Mouse (Mus musculus) embryonic fibroblast, embryonic 13.5 days (primary cell): ENCODE data around the gene Prr23a1.

ENCODE experiments used
- CTCF ChIP-seq: IDR thresholded peaks from 2 replicates; pipeline ENCODE4 v1.5.1; 2011; ENCODE audit warnings: mild to moderate bottlenecking, control low read depth, low read length, moderate library complexity, borderline replicate concordance; ENCODE audit not compliant: insufficient read depth
- POLR2A ChIP-seq: IDR thresholded peaks from 2 replicates; pipeline ENCODE4 v1.6.1; 2011; ENCODE audit warnings: low read depth, mild to moderate bottlenecking, control low read depth, low read length, moderate library complexity

DNA sequence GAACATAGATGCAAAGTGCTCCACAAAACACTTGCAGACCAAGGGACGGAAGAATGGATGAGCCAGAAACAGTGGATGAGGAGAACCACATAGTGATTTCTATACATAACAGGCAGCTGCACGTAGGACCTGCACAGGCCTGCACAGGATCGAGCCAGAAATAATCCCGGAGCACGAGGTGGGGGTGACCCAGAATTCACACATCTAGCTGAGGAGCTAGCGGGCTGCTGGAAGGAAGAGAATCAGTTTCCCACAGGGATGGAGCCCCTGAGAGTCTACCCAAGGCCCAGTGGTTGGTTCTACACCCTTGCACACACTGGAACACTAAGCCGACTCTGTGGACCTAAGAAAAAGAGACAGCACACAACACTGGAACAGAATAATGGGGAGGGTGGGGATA lies 18.5 kb upstream of the Prr23a1 start:
- TF ChIP-seq CTCF = no peak
- no peak for TF ChIP-seq POLR2A
